Mouse (Mus musculus) C2C12 (cell line): Measurements from ENCODE around the gene Tspan9. TPM values are rescaled to one million over a fixed set of nuclear protein-coding genes. Genes with fewer than 3 reads are reported as not detected.
A peak's percentile ranks its signal among the peaks of the same experiment; 100 is the strongest.

ENCODE experiments used
- H3K27me3 ChIP-seq: one replicate; pipeline ENCODE4 v1.6.1; 2011; ENCODE audit not compliant: control insufficient read depth, insufficient read depth, insufficient read length
- H3K36me3 ChIP-seq: one replicate; pipeline ENCODE4 v1.6.1; 2011; ENCODE audit not compliant: control insufficient read depth, insufficient read depth
- H3K4me3 ChIP-seq: one replicate; pipeline ENCODE4 v1.5.1; 2011; ENCODE audit warnings: mild to moderate bottlenecking, control low read depth; ENCODE audit not compliant: poor library complexity, insufficient read depth, severe bottlenecking
- H3K79me2 ChIP-seq: one replicate; pipeline ENCODE4 v1.6.1; 2011; ENCODE audit not compliant: control insufficient read depth, insufficient read depth
- H3K79me3 ChIP-seq: one replicate; pipeline ENCODE4 v1.6.1; 2011; ENCODE audit warnings: low read depth, control low read depth
- H3ac ChIP-seq: one replicate; pipeline ENCODE3; 2011; ENCODE audit warnings: low read depth; ENCODE audit not compliant: control insufficient read depth, insufficient read length
- CEBPB ChIP-seq: IDR thresholded peaks from one replicate; pipeline ENCODE4 v1.6.1; 2011; ENCODE audit warnings: low read depth, mild to moderate bottlenecking, control low read depth, moderate library complexity
- CTCF ChIP-seq: IDR thresholded peaks from one replicate; pipeline ENCODE4 v1.5.1; 2011; ENCODE audit not compliant: control insufficient read depth, insufficient read depth, insufficient read length
- FOSL1 ChIP-seq: IDR thresholded peaks from one replicate; pipeline ENCODE4 v1.8.0; 2011; ENCODE audit warnings: mild to moderate bottlenecking, low read length; ENCODE audit not compliant: poor library complexity, insufficient read depth, severe bottlenecking
- MAX ChIP-seq: IDR thresholded peaks from one replicate; pipeline ENCODE4 v1.6.1; 2011; ENCODE audit warnings: mild to moderate bottlenecking, control low read depth
- MYOD1 ChIP-seq: IDR thresholded peaks from one replicate; pipeline ENCODE4 v1.6.1; 2011; ENCODE audit warnings: low read depth; ENCODE audit not compliant: control insufficient read depth, insufficient read length
- MYOG ChIP-seq: IDR thresholded peaks from one replicate; pipeline ENCODE4 v1.6.1; 2011; ENCODE audit not compliant: control insufficient read depth, insufficient read length; ENCODE audit errors: extremely low read depth
- USF1 ChIP-seq: IDR thresholded peaks from one replicate; pipeline ENCODE4 v1.6.1; 2011; ENCODE audit warnings: low read depth, mild to moderate bottlenecking, control low read depth, moderate library complexity
- polyA plus RNA-seq: library from polyadenylated mRNA; unstranded; fragments of >200 nt; fragmentation: generic; extraction: Trizol; gene quantifications from one replicate; pipeline ENCODE4 v1.2.1, GENCODE M21; 2012; ENCODE audit warnings: missing spikeins

The Tspan9 gene
- polyA plus RNA-seq, 1 experiment = 57.6 TPM

- H3K79me2 ChIP-seq = no peaks in the 10 kb centered on the region
- H3ac ChIP-seq = no peak overlapping the region
- H3K79me3 ChIP-seq = no peaks in the 10 kb centered on the region
- H3K27me3 ChIP-seq = no peaks in the 10 kb centered on the region
- H3K4me3 ChIP-seq = no peak overlapping the region
- TF ChIP-seq CEBPB (no peak), FOSL1 (no peak), MYOD1 (no peak), MYOG (no peak), USF1 (no peak), MAX (no peak), CTCF (no peak)
- no peaks in the 10 kb centered on the region for H3K36me3 ChIP-seq
Observed at GRCm38 (mm10) chr6:128041836-128042235, 101.6 kb downstream of the Tspan9 start.

- Histone ChIP-seq H3K36me3 (no peaks in the 10 kb centered on the region), H3K79me3 (no peaks in the 10 kb centered on the region), H3K79me2 (peaks cover under 1% of the 10 kb centered on the region), H3ac (no peak overlapping the region), H3K27me3 (no peaks in the 10 kb centered on the region), H3K4me3 (no peak overlapping the region)
- TF ChIP-seq CTCF (no peak), CEBPB (no peak), MYOG (no peak), MYOD1 (peak; percentile 40), MAX (no peak), FOSL1 (no peak), USF1 (no peak)
Observed at GRCm38 (mm10) chr6:128039077-128039766, 104.2 kb downstream of the Tspan9 start.

- Histone ChIP-seq H3K27me3 (no peaks in the 10 kb centered on the region), H3K36me3 (no peaks in the 10 kb centered on the region), H3ac (no peak overlapping the region), H3K79me2 (peaks cover 7% of the 10 kb centered on the region), H3K4me3 (no peak overlapping the region), H3K79me3 (peaks cover 5% of the 10 kb centered on the region)
- TF ChIP-seq CTCF (no peak), USF1 (no peak), MYOG (no peak), MAX (no peak), CEBPB (no peak), MYOD1 (no peak)
Observed at GRCm38 (mm10) chr6:128038568-128038967, 104.8 kb downstream of the Tspan9 start.

GRCm38 (mm10) chr6:128036597-128036996 lies 106.8 kb downstream of the Tspan9 start:
- Histone ChIP-seq H3ac (no peak overlapping the region), H3K27me3 (no peaks in the 10 kb centered on the region), H3K79me3 (peaks cover 7% of the 10 kb centered on the region), H3K79me2 (peaks cover 10% of the 10 kb centered on the region), H3K4me3 (no peak overlapping the region), H3K36me3 (no peaks in the 10 kb centered on the region)
- TF ChIP-seq USF1 = no peak
- no peak for TF ChIP-seq CTCF
- no peak for TF ChIP-seq MYOD1
- no peak for TF ChIP-seq FOSL1
- no peak for TF ChIP-seq MYOG
- TF ChIP-seq MAX = no peak
- TF ChIP-seq CEBPB = no peak

GRCm38 (mm10) chr6:128035930-128036309 lies 107.5 kb downstream of the Tspan9 start:
- TF ChIP-seq MYOG = no peak
- no peak for TF ChIP-seq MYOD1
- no peak for TF ChIP-seq MAX
- no peak for TF ChIP-seq CTCF
- TF ChIP-seq CEBPB = no peak
- no peak for TF ChIP-seq USF1
- TF ChIP-seq FOSL1 = no peak
- H3K79me2 ChIP-seq = peaks cover 16% of the 10 kb centered on the region
- no peaks in the 10 kb centered on the region for H3K27me3 ChIP-seq
- peaks cover 10% of the 10 kb centered on the region for H3K79me3 ChIP-seq
- peak overlapping the region; percentile 21 for H3K4me3 ChIP-seq
- H3K36me3 ChIP-seq = no peaks in the 10 kb centered on the region
- H3ac ChIP-seq = peak overlapping the region; percentile 28
